Mouse (Mus musculus) liver, embryonic 14.5 days (tissue): Measurements from ENCODE around the gene Mapk7.

Experiments
- CTCF ChIP-seq: IDR thresholded peaks from 2 replicates; pipeline ENCODE4 v1.5.1; 2016; ENCODE audit warnings: antibody characterized with exemption, low read depth, control low read depth
- EP300 ChIP-seq: IDR thresholded peaks from 2 replicates; pipeline ENCODE4 v1.6.1; 2016; ENCODE audit warnings: antibody characterized with exemption, low read depth

DNA sequence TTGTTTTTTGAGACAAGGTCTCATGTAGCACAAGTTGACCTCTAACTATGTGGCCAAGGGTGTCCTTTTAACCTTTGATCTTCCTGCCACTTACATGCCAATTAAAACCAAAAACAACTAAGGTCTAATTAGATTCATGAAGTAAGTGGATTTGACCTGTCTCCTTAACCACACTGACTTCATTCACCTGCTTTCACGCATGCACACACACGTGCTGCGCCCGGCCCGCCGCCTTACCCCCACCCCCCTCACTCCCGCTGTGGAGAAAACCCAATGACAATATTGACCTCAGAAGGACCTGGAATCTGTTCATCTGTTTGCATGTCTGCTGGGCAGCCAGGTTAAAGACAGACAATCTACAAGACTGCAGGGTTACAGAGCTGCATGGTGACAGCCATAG, 46.4 kb upstream of the Mapk7 start:
- TF ChIP-seq CTCF, result no peak
- TF ChIP-seq EP300, result no peak
